Mouse (Mus musculus) testis, adult 2 months (tissue): ENCODE data around the gene Srpx.

Experiments used
- CTCF ChIP-seq: fragments of 200-500 bp; IDR thresholded peaks from 2 replicates; pipeline ENCODE4 v1.5.1; 2012; ENCODE audit warnings: low read depth, mild to moderate bottlenecking, inconsistent platforms, low read length, moderate library complexity; ENCODE audit not compliant: control insufficient read depth, insufficient read depth, insufficient replicate concordance
- POLR2A ChIP-seq: fragments of 200-500 bp; IDR thresholded peaks from 2 replicates; pipeline ENCODE4 v1.6.1; 2012; ENCODE audit warnings: low read depth, mild to moderate bottlenecking, inconsistent platforms, low read length, moderate library complexity; ENCODE audit not compliant: control insufficient read depth

- TF ChIP-seq POLR2A (no peak), CTCF (no peak)
Measured at GRCm38 (mm10) chrX:10095797-10096196, 21.7 kb downstream of the Srpx start.
